Mouse (Mus musculus) liver, embryonic 14.5 days (tissue): ENCODE measurements at regions not wholly inside any gene's neighbourhood (a gene's known extent, or its start where the extent isn't known, plus 50 kb on each side); places are given as distances from the start of the nearest gene placed in this dataset.

Experiments
- CTCF ChIP-seq: IDR thresholded peaks from 2 replicates; pipeline ENCODE4 v1.5.1; 2016; ENCODE audit warnings: antibody characterized with exemption, low read depth, control low read depth
- EP300 ChIP-seq: IDR thresholded peaks from 2 replicates; pipeline ENCODE4 v1.6.1; 2016; ENCODE audit warnings: antibody characterized with exemption, low read depth

DNA sequence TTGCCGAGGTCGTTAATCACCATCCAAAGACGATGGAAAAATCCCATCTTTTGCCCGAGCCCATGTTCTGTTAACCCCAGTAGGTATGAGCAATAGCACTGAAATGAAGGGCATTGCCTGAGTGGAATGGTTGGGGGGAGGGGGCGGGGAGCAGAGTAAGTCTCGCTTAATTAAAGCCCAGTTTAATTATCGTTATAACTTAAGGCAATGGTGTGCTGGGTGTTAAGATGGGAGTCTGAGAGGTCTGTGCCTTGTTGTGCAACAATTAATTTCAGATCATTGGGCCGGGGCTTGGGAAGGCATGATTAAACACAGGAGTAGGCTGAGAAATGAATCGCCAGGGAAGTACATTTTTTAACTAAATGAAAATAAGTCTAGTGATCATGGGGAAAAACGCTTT, 689.6 kb upstream of the Gm19410 start:
- no peak for TF ChIP-seq CTCF
- no peak for TF ChIP-seq EP300
